Mouse (Mus musculus): Measurements from ENCODE around the gene Phf11c. TPM values are rescaled to one million over a fixed set of nuclear protein-coding genes. Genes with fewer than 3 reads are reported as not detected.
"Not testable (repeated sequence)": the region's sequence is repeated elsewhere in the genome, so short reads cannot be mapped to it uniquely, and the experiment has no call there.

Gene Phf11c
- under 1 TPM; 0.23 to 0.44 TPM for total RNA-seq (2021)

DNA sequence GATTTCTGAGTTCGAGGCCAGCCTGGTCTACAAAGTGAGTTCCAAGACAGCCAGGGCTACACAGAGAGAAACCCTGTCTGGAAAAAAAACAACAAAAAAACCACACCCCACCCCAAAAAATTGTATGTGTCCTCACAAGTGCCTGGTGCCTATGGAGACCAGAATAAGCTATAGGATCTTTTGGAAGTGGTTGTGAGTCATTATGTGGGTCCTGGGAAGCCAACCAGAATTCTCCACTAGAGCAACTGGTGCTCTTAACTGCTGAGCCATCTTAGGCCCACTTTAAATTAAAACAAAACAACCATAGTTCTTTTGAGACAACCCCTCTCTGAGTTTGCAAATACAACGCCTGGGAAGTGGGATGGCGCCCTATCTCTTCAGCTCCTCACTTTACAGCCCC, at the start of gene Phf11c:
TSS of gene Phf11c (minus strand) at position 101 of the 400 bp plus-strand sequence.
- intact Hi-C loops (cut with DNase I) = no loop called here
- no peak for DNase-seq (ENCODE audit: low spot score in 2 of 2)

DNA sequence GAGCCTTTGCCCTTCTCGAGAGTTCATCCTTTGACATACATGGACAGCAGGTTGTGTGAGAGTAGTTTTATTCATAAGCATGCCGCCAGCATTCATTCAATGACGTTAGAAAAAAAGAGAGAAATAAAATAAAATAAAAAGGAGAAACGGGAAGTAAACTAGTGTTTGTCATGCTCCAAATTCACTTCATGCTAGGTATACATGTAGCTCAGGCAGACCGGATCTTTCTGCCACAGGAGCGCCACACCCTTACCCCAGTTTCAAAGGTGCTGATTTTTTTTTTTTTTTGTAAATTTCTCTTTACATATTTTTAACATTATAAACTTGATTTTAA, 46.3 kb upstream of the Phf11c start:
- intact Hi-C loops (cut with DNase I) = no loop called here
- no peak for DNase-seq (ENCODE audit: low spot score in 2 of 2)

DNA sequence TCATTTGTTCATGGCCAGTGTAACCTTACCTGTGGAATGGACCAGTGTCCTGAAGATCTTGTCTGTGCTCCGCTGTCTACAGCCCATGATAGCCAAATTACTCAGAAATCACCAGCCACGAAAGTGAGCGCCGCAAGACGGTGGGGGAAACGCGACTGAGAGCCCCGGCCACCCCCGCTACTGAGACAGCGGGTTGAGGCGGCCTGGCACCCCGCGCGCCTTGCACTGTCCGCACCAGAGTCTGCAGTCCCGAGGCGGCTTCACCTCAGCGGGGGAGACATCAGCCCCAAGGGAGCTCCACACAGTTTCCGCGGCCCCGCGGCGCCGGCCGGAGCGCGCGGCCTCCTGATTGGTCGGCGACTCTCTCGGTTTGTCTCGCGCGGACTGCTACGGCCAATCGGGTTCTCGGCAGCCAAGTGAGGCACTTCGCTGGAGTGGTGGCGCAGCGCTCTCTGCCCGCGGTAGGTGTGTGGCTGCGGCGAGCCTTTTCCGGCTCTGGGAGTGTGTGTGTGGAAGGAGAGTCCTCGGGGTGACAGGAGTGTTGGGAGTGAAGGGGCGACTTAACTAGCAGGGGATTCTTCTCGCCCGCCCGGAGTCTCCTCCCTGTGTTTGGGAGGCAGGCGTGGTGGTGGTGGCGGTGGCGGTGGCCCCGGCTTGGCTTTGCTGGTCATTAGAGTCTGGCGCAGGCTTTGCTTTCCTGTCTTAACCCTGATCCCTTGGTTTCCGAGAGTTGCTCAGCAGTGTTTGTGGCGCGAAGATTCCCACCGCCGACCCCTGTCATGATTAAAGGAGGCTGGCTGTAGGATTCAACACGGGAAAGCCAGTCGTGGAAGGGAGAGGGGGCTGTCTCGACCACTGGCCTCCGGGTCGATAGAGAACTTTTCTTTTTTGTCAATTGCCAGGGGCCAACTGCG, 45.6 kb upstream of the Phf11c start, which contains the start of the genes Setdb2 and Cab39l:
TSS of gene Setdb2 (minus strand) at position 327 of the 914 bp plus-strand sequence.
TSS of gene Cab39l (plus strand) at position 415 of the 914 bp plus-strand sequence.
- intact Hi-C loops (cut with DNase I) = no loop called here
- DNase-seq (ENCODE audit: low spot score in 2 of 2) = peak; percentile 96 to 98

DNA sequence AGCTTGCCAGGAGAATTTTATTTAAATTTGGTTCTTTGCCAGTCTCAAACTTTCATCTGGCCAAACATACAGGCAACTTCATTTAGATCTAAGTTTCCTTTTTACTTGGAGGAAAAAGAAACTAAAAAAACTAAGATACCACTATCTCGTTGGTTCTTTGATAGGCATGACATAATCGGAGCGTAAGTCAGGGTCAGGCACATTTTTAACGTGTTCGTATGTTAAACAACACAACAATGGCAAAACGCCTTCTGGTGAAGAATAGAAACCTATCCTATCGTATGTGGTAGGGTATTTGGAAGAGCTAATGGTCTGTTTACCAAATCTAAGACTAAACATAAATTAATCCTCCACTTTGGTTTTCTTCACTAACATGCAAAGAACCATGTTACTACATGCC, 44.9 kb upstream of the Phf11c start:
- intact Hi-C loops (cut with DNase I) = no loop called here
- DNase-seq (ENCODE audit: low spot score in 2 of 2) = peak in 1 of 2 experiments; percentile 3

DNA sequence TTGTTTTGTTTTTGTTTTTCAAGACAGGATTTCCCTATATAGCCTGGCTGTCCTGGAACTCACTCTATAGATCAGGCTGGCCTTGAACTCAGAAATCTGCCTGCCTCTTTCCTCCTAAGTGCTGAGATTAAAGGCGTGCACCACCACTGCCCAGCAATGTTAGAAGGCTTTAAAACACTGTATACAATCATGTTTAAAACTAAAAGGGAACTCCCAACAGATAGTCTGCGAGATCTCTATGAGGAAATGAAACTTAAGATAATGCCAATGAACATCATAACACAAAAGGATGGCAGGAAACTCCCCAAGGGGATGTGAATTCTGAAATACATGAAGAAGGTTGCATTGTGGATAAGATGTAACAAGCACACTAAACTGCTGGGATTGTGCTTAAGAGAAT, 43.3 kb upstream of the Phf11c start:
- no peak for DNase-seq (ENCODE audit: low spot score in 2 of 2)
- intact Hi-C loops (cut with DNase I) = no loop called here

DNA sequence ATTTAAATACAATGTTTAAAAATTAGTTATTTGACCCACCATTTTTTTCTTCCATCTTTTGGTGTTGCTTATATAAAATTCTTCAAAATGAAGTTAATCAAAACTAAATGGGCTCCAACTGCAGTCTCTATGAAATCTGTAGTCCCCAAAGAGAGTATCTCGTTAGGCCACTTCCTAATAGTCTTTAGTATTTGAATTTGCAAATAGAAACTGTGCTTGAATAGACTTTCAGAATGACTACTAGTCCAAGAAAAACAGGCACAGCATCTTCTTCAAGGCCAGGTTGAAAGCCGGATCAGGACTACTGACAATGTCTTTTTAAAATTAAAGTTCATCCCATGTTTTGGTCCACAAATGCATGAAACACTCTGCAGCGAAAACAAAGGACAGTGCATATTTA, 42.2 kb upstream of the Phf11c start:
- intact Hi-C loops (cut with DNase I) = no loop called here
- DNase-seq (ENCODE audit: low spot score in 2 of 2) = no peak

DNA sequence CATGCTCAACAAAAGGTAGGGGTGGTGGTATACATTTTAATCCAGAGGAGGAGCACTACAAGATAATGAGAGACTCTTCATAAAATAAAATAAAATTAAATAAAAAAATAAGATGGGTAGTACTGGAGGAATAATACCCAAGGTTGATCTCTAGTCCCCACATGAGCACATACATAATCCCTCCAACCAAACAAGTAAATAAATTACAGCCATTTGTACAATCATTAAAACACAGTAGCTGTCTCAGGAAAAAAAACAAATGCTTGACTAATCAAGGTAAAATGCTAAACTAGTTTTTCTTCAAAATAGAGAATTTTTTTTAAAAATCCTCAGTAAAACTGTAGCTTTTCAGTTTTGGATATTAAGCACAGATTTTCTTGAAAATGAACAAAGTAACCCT, 40.0 kb upstream of the Phf11c start:
- DNase-seq (ENCODE audit: low spot score in 2 of 2) = no peak
- intact Hi-C loops (cut with DNase I) = no loop called here

DNA sequence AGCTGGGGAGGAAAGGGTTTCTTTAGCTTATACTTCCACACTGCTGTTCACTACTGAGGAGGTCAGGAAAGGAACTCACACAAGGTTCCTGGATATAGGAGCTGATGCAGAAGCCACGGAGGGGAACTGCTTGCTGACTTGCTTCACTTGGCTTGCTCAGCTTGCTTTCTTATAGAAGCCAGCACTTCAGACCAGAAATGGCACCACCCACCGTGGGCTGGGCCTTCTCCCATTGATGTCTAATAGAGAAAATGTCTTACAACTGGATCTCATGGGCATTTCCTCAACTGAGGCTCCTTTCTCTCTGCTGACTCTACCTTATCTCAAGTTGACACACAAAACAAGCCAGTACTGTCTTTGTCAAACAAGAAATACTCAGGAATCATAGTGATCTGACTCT, 38.7 kb upstream of the Phf11c start:
- no peak for DNase-seq (ENCODE audit: low spot score in 2 of 2)
- intact Hi-C loops (cut with DNase I) = no loop called here

DNA sequence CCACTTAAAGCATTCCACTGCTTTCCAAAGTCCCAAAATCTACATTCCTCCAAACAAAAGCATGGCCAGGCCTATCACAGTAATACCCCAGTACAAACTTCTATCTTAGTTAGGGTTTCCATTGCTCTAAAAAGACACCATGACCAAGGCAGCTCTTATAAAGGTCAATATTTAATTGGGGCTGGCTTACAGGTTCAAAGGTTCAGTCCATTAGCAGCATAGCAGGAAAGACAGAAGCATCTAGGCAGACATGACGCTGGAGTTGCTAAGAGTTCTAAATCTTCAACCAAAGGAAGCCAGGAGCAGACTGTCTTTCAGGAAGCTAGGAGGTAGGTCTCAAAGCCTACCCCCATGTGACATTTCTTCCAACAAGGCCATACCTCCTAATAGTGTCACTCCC, 35.4 kb upstream of the Phf11c start:
- no peak for DNase-seq (ENCODE audit: low spot score in 2 of 2)
- intact Hi-C loops (cut with DNase I) = no loop called here

DNA sequence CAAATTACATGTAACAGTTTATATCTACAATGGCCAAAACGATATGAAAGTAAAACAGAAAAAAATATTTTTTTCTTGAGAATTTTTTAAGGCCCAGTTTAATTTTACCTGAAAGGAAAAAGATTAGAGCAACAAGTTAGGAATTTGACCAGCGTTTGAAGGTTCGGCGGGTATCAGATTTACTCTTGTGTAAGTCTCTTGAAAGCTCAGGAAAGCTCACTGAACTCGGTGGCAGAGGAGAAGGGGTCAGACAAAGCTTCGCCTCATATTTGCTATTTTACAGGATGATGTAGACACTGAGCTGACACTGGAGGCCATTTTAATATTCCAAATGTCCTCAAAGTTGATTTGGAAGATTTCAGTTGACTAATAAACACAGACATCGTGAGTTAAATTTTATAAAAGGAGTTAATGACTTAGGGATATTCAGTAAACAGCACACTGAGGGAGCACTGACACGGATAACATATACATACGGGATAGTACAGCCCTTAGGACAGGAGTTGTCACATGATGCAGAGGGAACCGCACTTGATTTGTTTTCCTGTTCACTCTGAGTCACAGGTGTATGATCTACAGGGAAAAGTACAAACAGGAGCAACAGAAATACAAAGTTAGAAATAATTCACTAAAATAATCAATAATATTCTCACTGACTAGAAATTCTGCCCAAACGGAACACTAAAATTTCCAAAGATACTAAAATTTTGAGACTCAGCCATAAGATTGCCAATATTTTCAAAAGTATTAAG, 27.9 kb upstream of the Phf11c start:
- intact Hi-C loops (cut with DNase I) = no loop called here
- DNase-seq (ENCODE audit: low spot score in 2 of 2) = no peak

DNA sequence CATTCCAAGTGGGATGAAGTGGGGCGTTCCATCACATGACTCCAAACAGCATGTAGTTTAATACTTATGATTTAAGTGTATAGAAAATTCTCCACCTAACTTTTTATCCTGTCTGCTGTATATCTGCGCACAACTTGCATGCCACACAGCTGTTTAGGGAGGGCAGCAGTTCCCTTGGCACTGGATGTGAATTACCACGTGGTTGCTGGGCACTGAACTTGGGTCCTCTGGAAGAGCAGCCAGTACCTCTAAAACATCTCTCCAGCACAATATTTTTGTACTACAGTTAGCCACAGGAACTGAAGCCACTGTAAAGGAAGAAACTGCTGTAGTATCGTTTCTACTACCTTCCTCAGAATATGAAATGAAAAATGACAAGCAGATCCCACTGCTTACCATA, 23.0 kb upstream of the Phf11c start:
- intact Hi-C loops (cut with DNase I) = no loop called here
- no peak for DNase-seq (ENCODE audit: low spot score in 2 of 2)

DNA sequence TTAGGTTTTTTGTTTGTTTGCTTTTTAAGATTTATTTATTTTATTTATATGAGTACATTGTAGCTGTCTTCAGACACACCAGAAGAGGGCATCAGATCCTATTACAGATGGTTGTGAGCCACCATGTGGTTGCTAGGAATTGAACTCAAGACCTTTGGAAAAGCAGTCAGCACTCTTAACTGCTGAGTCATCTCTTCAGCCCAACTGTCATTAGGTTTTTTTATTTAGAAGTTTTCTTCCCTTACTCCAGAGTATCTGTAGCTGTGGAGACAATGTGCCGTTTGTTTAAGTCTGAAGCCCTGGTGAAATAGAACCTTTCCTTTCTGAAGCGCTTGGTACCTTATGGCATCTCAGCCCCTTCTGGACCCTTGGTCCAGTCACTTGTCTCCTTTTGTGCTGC, 19.8 kb upstream of the Phf11c start:
- intact Hi-C loops (cut with DNase I); DNase-seq (ENCODE audit: low spot score in 2 of 2): not testable (repeated sequence)

DNA sequence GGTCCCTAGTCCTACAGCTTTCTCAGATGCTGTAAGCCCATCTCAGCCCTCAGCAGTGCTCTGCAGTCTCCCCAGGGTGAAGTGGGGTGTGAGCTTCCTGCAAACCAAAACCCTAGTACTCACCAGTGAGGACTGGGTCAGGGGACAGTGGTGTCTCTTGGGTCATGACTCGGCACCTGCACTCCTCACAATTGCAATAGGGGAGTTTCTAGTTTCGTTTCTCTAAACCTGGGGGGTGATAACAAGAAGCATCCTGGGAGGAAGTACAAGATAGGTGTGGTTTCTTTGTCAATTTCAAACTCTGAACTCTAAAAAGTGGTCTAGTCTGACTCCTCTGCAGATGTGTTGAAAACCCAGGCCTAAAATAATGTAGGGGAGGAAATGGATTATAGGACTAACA, 1.8 kb upstream of the Phf11c start:
- DNase-seq (ENCODE audit: low spot score in 2 of 2) = no peak

DNA sequence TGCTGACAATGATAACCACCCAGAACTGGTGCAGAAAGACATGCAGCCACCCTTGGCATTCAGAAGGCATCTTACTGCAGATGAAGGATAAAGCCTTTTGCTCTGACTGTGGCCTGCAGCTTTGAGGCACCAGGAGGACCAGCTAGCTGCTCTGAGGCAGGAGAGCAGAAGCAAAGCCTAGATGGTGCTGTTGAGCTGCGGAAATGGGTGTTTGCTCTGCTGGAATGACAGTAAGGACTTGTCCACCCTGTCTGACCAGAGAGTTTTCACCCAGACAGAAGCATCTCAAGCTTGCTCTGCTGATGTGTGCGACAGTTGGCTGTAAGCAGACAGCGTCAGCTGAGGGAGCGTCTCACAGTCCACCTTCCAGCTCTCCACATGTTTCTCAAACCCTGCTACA, 5.0 kb downstream of the Phf11c start:
- DNase-seq (ENCODE audit: low spot score in 2 of 2) = peak; percentile 42 to 64
- intact Hi-C loops (cut with DNase I) = loop anchor here (2.0 kb wide), 1 partner anchor 167 kb away; no protein-coding TSS in a partner anchor

More for the DNA sequence above, 1.8 kb upstream of the Phf11c start:
- intact Hi-C loops (cut with DNase I) = no loop called here

DNA sequence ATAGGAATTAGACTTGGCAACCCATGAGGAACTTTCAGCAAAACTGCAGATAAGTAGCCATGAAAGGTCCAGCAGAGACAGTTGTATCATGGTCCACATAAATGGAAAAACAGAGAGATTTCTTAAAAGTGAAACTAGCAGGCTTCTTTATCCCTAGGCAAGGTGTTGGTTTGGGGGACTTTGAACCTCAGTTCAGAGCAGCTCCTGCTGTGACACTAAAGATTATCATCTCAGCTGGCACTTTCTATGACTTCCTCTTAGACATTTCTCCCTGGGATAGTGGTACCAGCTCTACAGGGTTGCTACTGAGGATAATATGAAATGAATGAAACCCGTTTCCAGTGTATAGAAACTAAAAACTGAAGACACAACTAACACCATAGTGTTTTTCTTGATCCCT, 5.6 kb downstream of the Phf11c start:
- DNase-seq (ENCODE audit: low spot score in 2 of 2) = no peak
- intact Hi-C loops (cut with DNase I) = no loop called here

DNA sequence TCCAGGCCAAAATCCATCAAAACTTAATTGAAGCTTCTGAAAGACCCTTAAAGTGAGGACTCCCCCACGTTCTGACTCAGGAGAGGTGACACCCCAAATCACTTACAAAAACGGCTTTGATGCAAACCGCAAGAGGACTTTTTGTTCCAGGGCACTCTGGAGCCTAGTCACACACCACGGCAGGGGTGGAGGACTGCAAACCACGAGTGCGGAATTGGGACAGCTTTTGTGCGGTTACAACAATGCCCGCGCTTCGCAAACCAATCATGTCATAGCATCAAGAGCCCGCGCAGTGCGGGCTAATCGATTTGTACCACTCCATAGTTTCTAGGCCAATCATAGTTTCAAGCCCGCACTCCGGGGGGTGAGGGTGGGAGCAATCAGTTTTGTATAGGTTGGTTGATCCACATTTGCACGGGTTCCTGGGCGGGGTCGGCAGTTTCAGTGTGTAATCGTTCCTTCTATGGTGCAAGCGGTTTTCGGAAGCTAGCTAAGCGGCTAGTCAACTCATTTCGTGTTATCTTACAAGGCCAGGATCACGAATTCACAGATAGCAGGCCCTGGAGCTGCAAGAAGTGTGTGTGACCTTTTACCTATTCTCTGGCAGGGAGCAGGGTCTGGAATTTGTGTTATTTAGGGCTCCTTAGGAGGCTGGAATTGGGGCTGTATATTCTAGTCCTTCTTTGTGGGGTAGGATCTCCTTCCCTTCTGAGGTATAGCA, 24.7 kb downstream of the Phf11c start:
- intact Hi-C loops (cut with DNase I) = no loop called here
- no peak for DNase-seq (ENCODE audit: low spot score in 2 of 2)

DNA sequence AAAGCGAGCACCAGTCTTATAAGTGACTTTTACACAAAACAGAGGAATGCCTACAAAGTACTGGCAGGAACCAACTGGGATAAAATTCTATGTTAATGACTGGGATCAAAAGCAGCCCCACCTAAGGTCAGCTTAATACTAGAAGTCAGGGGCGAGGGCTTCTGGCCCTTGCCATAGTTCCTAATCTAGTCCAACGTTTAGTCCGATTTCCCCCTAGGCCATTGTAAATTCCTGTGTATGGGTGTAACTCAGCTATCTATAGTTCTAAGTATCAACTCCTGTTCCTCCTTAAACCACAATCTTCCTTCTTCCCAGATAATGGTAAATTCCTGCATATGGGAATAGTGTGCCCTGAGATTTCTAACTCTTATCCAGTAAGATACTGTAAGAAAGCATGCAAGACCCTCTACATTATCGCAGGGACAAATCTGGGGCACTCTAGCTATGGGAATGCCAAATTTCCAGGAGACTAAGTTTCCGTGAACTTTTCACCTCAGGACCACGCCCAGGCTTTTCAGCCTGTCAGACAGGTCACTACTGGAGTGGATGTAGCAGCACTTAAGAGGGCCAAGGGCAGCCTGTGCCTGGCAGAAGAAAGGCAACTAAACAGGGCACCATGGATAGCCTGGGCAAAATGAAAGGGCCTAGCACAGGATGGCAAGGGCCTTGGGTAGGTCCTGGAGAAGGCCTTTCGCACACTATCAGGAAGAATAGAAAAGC, 28.6 kb downstream of the Phf11c start:
- DNase-seq (ENCODE audit: low spot score in 2 of 2) = no peak
- intact Hi-C loops (cut with DNase I) = no loop called here

DNA sequence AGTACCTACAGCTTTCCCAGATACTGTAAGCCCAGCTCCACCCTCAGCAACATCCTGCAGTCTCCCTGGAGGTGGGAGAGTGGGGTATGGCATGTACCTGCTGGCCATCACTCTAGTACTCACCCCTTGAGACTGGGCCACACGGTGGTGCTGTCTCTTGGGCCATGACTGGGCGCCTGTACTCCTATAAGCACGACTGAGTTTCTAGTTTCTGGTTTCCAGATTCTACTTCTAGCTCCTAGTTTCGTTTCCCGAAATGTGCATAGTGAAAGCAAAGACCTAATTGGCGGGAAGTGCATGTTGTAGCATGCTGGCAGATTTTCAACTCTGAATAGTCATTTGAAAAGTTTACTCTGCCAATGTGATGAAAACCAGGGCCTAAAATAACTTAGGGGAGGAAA, 29.9 kb downstream of the Phf11c start, which contains the start of gene Phf11d:
TSS of gene Phf11d (minus strand) at position 227 of the 401 bp plus-strand sequence.
- peak; percentile 4 to 34 for DNase-seq (ENCODE audit: low spot score in 2 of 2)
- intact Hi-C loops (cut with DNase I) = no loop called here

DNA sequence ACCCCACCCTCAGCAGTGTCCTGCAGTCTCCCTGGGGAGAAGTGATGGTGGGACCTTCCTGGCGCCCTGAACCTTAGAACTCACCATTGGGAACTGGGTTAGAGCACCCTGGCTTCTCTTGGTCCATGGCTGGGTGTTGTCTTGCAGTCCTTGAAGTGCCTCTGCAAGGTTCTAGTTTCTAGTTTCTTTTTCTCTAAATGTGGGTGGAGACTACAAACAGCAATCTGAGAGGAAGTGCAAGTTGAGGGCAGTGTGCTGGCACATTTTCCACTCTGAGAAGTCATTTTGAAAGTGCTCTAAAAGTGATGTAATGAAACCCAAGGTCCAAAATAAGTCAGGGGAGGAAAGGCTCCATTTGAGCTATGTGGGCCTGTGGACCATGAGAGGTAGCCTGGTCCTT, 54.0 kb downstream of the Phf11c start, which contains the start of gene Phf11b:
TSS of gene Phf11b (minus strand) at position 163 of the 400 bp plus-strand sequence.
- intact Hi-C loops (cut with DNase I) = not testable (repeated sequence)
- peak in 1 of 2 experiments; percentile 1 for DNase-seq (ENCODE audit: low spot score in 2 of 2)
